Mouse (Mus musculus) frontal cortex, postnatal 36 days (tissue): Measurements from ENCODE around the gene Lmtk2.

Source experiments
- DNase-seq, 2 experiments: peaks; one replicate each; pipeline ENCODE4 v3.0.0; 2022; ENCODE audit warnings: low spot score in 2 of 2

Lmtk2 gene

GRCm38 (mm10) chr5:144109201-144109600 lies 9.0 kb downstream of the Lmtk2 start:
- no peak for DNase-seq

- DNase-seq = no peak
Observed at GRCm38 (mm10) chr5:144112574-144113438, 12.6 kb downstream of the Lmtk2 start.

DNA sequence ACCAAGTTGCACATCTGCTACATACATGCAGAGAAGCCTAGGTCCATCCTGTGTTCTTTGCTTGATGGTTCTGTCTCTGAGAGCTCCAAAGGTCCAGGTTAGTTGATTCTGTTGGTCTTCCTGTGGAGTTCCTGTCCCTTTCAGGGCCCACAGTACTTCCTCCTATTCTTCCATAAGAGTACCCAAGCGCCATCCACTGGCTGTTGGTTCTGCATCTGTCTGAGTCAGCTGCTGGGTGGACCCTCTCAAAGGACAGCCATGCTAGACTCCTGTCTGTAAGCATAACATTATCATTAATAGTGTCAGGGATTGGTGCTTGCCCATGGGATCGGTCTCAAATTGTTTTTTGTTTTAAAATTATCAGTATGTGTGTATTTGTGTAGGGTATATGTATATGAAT lies 13.8 kb downstream of the Lmtk2 start:
- no peak for DNase-seq

DNA sequence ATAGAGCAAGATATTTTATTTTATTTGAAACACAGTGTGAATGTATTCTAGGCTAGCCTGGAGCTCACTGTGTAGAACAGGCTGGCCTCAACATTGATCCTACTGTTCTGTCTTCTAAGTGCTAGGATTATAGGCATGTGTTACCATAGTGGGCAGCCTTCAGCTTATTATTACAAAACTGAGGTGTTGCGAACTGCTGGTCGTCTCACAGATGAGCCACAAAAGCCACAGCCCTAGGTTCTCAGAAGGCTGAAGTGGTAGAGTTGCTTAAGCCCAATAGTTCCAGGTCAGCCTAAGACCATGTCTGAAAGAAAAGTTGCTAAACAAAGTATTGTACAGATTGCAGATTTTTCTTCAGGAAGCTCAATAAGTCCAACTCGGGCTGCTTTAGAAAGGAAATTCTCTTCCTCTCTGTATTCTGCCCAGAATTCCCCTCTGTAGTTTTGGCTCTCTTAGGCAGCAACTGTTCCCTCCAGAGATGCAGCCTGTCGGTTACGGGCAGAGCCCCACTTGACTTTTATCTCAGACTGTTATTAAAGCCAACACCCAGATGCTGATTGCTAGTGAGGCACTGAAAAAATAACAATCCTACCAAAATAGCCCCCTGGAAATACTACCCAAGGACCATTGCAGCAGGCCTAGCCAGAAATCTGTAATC lies 14.9 kb downstream of the Lmtk2 start:
- DNase-seq = no peak

- no peak for DNase-seq
Observed at GRCm38 (mm10) chr5:144115628-144115977, 15.4 kb downstream of the Lmtk2 start.

GRCm38 (mm10) chr5:144118271-144118670 lies 18.0 kb downstream of the Lmtk2 start:
- no peak for DNase-seq

GRCm38 (mm10) chr5:144119286-144119685 lies 19.1 kb downstream of the Lmtk2 start:
- DNase-seq = no peak

DNA sequence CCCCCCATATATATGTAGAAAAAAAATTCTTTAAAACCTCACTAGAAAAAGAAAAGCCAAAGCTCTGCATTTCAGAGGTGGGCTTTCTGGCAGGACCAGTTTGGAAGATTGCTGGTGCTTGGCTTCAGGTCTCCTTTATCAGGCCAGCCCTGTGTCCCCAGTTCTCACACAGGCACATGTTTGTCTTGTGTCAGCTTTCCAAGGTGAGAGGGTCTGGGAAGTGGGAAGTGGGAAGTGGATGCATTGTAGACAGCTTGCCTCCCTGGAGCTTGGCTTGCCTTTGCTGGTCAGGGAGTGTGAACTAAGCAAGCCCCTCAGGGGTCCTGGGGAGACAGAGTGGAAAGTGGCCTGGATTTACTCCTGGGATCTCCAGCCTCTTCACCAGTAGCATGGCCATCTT lies 21.3 kb downstream of the Lmtk2 start:
- no peak for DNase-seq

DNA sequence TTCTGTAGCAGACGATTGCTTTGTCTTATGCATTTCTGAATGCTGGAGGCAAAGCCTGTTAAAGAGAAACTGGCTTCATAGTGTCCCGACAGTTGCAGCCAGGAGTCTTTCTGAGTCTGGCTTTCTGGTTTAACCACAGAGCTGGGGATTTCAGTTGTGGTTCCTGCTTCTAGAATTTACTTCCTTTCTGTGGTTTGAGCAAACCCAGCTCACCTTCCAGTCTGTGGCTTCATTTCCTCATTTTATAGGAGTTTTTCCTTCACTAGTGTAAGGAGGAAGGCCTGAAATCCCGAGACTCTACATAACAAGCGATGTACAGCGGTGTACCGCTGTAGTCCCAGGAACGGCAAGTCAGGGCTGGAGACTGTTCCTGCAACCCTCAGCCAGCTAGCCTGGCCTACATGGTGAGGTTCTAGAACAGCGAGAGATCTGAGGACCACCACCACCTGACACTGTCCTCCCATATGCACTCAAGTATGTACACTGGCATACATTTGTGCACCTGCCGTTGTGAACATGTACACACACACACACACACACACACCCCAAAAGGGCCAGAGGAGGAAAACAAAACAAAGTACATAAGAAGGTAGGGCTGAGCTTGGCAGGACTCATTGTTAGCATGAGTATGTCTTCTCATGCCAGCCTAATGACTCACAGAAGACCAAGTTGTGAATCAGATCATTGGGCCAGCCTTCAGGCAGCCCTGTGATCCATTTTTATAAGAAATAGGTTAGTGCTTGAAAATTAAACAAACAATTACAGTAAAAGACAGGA lies 25.9 kb downstream of the Lmtk2 start:
- no peak for DNase-seq

GRCm38 (mm10) chr5:144143531-144143930 lies 43.3 kb downstream of the Lmtk2 start:
- no peak for DNase-seq

GRCm38 (mm10) chr5:144146898-144147297 lies 46.7 kb downstream of the Lmtk2 start:
- no peak for DNase-seq

DNA sequence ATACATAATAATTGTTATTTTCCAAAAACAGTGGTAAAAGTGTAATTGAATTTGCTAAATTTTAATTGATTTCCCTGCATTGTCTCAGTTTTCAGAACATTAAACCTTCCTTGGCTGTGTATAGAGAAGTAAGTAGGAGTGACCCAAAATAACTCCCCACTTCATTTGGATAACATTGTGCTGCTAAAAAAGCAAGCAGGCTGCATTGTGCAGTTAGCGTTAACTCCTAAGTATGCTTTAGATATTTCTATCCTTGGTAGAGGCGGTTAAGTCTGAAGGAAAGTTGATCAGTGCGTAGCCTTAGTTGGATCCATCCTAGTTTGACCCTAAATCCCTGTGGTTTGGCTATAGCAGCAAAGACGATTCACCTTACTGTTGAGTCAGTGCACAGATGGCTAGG lies 49.3 kb downstream of the Lmtk2 start:
- DNase-seq = no peak

GRCm38 (mm10) chr5:144151270-144151669 lies 51.0 kb downstream of the Lmtk2 start:
- DNase-seq = no peak

DNA sequence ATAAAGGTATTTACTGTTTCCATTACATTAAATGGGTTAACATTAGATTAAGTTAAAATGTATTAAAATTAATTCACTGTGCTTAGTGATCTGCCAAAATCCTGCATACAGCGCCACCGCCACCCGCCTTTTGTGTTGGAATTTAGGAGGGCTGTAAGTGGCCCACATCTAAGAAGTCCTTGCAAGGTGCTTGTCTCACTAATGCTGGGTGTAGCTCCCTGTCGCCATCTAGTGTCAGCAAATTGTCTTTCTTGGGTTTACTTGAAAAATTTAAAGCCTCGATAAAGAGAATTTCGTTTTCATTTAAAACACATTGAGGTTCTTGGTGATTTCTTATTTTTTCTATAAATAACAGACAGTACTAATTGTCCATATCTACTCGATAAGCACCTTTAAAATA lies 54.3 kb downstream of the Lmtk2 start:
- DNase-seq = peak; percentile 57 to 80

DNA sequence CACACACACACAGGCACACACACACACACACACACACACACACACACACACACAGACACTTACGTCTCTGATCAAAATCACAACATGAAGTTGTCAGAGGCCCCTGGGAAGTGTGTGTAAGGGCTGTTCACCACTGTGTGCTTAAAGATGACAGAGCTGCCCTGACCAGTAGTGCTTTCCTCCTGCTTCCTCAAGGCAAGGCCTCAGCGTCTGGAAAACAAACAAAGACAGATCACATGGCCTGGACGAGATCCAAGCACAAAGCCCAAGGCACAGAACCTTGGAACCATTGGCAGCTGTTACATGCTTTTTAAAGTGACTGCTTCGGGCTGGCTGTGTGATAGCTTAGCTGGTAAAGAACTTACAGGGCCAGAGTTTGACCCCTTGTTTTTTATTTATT lies 58.4 kb downstream of the Lmtk2 start:
- DNase-seq = peak in 1 of 2 experiments; percentile 61

- peak in 1 of 2 experiments; percentile 27 for DNase-seq
Observed at GRCm38 (mm10) chr5:144159137-144159536, 58.9 kb downstream of the Lmtk2 start.

DNA sequence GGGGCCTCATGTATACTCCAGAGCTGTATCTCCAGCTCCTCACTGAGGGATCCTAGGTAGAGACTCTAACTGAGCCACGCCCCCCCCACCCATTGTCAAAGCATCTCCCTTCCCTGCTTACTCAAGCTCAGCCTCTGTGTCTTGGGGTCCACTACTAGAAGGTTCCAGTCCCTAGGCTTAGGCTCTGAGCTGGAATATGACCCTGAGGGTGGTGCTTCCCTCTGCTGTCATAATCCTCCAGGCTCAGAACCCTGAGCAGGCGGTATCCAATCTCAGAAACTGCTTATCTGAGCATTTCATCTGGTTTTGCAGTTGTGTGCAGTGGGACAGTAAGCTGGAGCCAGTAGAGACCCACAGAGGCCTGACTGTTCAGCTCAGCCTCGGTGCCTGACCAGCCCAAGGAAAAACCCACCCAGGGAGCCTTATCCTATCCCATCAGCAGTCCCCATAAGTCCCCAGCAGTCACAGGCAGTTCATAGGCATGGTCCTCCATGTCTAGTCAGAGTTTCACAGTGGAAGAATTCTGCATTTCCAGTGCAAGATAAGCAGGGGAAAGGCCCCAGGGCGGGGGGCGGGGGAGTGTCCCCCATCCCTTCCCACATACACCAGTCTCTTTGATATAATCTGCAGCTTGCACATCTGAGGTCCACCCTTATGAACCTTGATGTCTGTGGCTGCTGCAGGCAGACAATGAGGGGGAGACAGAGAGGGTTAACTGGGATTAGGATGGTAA lies 62.0 kb downstream of the Lmtk2 start:
- DNase-seq = no peak

DNA sequence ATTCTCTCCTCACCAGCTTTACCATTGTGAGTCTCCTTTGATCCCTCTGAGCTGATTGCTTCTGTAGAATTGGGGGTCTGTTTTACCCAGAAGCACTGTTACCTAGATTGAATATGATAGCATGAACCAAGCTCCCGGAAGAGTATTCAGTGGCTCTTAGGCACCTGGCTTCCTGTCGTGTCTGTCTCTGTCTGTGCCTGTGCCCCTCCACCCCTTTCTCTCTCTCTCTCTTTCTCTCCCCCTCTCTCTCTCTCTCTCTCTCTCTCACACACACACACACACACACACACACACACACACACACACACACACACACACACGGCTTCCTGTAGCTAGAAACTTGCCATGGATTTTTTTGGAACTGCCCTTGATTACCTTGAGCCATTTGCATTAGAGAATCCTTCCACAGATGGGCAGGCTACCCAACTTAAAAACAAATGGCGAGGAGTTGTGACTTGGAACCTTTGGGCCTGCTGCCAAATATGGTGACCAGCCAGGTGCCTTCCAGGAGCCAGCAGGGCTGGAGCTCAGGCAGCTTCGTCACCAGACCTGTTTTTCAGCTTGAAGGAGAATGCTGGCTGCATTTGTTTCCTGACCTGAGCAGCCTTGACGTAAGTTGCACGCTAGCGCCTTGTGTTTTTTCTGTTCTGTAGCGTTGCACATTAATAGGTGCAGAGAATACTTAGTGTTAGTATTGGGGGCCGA lies 62.7 kb downstream of the Lmtk2 start:
- no peak for DNase-seq

GRCm38 (mm10) chr5:144165756-144166155 lies 65.5 kb downstream of the Lmtk2 start:
- no peak for DNase-seq

DNA sequence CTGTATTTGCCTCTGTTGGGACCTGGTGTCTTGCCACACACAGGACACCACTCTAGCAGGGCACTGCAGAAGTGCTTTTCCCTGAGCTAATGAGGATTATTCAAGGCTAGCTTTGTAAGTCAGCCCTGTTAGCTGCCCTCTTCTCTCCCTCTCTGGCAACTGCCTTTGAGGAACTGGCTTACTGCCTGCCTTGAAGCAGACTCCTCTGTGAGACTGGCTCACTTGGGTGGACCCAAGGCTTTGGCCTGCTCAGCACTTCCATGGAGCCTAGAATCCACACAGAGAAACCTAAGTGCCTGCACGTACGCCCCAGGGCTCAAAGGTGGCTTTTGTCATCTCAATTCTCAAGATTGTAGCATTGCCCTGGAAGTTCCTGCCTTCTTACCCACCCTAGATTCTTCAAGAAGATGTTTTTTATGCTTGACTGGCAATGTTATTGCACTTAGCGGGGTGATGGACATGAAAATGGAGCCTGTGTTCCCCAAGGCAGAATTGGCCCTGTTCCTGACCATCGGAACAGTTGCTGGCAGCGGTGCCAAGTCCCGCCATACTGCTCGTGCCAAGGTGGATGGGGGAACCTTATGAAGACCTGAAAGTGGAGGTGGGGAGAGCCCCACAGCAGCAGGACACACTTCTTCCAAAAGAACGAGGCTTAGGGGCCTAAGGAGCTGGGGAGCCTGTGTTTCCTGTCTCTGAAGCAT lies 69.2 kb downstream of the Lmtk2 start:
- DNase-seq = peak in 1 of 2 experiments; percentile 33

DNA sequence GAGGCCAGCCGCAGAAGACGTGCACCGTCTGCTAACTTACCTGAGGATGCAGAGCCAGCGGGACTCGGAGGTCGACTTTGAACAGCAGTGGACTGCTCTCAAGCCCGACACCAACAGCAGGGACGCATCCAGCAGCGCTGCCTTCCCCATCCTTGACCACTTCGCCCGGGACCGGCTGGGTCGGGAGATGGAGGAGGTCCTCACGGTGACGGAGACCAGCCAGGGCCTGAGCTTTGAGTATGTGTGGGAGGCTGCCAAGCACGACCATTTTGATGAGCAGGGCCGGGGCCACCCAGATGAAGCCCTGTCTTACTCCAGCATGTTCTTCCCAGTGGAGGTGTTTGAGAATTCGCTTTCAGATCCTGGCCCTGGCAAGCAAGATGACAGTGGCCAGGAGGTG lies 73.4 kb downstream of the Lmtk2 start:
- DNase-seq = no peak
